Mouse (Mus musculus) heart, postnatal 0 days (tissue): Measurements from ENCODE around the gene Efcab3. TPM values are rescaled to one million over a fixed set of nuclear protein-coding genes. Genes with fewer than 3 reads are reported as not detected.

Experiments
- ATAC-seq: fragments of 200-750 bp; cut with Nextera tagmentation; 2 replicates; pipeline ENCODE4 v1.8.0; 2017; ENCODE audit warnings: low read depth, moderate number of reproducible peaks, moderate library complexity; ENCODE audit not compliant: insufficient read depth
- DNase-seq: peaks from one replicate; pipeline ENCODE4 v3.0.0-alpha.2; 2016; ENCODE audit warnings: low spot score
- H3K27ac ChIP-seq: fragments of 300-500 bp; sonication (generic); 2 replicates; pipeline ENCODE4 v1.5.1; 2014; ENCODE audit warnings: low read depth, mild to moderate bottlenecking
- H3K27me3 ChIP-seq: fragments of 300-500 bp; sonication (generic); 2 replicates; pipeline ENCODE4 v1.6.1; 2014; ENCODE audit warnings: low read length, mixed read lengths; ENCODE audit not compliant: control insufficient read depth, insufficient read depth
- H3K36me3 ChIP-seq: fragments of 300-500 bp; sonication (generic); replicated peaks from 2 replicates; pipeline ENCODE4 v1.6.1; 2014; ENCODE audit warnings: low read length, mixed read lengths; ENCODE audit not compliant: control insufficient read depth, insufficient read depth
- H3K4me1 ChIP-seq: fragments of 300-500 bp; sonication (generic); 2 replicates; pipeline ENCODE4 v1.6.1; 2014; ENCODE audit warnings: antibody characterized with exemption; ENCODE audit not compliant: control insufficient read depth, insufficient read depth
- H3K4me2 ChIP-seq: fragments of 300-500 bp; sonication (generic); 2 replicates; pipeline ENCODE4 v1.6.1; 2014; ENCODE audit warnings: low read depth, mild to moderate bottlenecking, low read length, moderate library complexity
- H3K4me3 ChIP-seq: fragments of 300-500 bp; sonication (generic); 2 replicates; pipeline ENCODE4 v1.5.1; 2014; ENCODE audit warnings: low read depth, low read length
- H3K9ac ChIP-seq: fragments of 300-500 bp; sonication (generic); replicated peaks from 2 replicates; pipeline ENCODE4 v1.6.1; 2014; ENCODE audit warnings: low read depth, low read length, mixed read lengths
- H3K9me3 ChIP-seq: fragments of 300-500 bp; sonication (generic); replicated peaks from 2 replicates; pipeline ENCODE4 v1.6.1; 2016; ENCODE audit warnings: low read length; ENCODE audit not compliant: control insufficient read depth
- CTCF ChIP-seq: IDR thresholded peaks from 2 replicates; pipeline ENCODE4 v1.5.1; 2016; ENCODE audit warnings: antibody characterized with exemption, control low read depth, low read depth
- EP300 ChIP-seq: IDR thresholded peaks from 2 replicates; pipeline ENCODE4 v1.6.1; 2016; ENCODE audit warnings: antibody characterized with exemption, low read depth
- WGBS: fragments of 180-500 bp; shearing (Covaris S2); extraction: QIAGEN DNeasy Blood & Tissue Kit; methylation state at CpG from one replicate; pipeline ENCODE4 v1.1.7; 2014; 5-methylcytosine and 5-hydroxymethylcytosine counted together
- polyA plus RNA-seq: library from polyadenylated mRNA; unstranded; fragments of >200 nt; fragmentation: Nextera tagmentation; extraction: Ambion mirVana; gene quantifications from 2 replicates; pipeline ENCODE4 v1.2.1, GENCODE M21; 2015
- total RNA-seq: library from RNA; depleted of rRNA; stranded (reverse); fragments of >200 nt; gene quantifications from 2 replicates; pipeline ENCODE4 v1.2.3, GENCODE M21; 2014; ENCODE audit warnings: low replicate concordance; rRNA removed

The Efcab3 gene
- total and polyA plus RNA-seq, 2 experiments from 2014 or later, result not detected

DNA sequence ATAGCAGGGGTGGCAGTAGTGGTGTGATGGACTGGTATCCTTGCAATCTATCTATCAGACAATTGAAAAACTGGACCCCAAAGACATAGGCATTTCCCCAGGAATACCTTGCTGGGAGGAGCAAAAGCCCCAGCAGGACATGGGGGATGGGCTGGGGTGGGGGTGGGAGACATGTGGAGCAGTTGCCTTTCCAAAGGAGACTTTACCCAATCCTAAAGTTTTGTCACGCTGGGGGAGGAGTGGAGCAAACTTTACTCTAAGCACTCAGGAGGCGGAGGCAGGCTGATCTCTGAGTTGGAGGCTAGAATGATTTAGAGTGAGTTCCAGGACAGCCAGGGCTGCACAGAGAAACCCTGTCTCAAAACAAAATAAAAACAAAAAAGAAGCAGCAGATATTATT is 98.0 kb downstream of the Efcab3 start:
- H3K4me2 ChIP-seq, result no peak overlapping the region
- no peak overlapping the region for H3K9ac ChIP-seq
- TF ChIP-seq CTCF (no peak), EP300 (no peak)
- no peak for DNase-seq
- no peaks in the 10 kb centered on the region for H3K27me3 ChIP-seq
- ATAC-seq, result no peak
- no peak overlapping the region for H3K27ac ChIP-seq
- WGBS, result 92% methylated on average over 2 of the region's 2 CpGs
- no peaks in the 10 kb centered on the region; the same call in 1 of the 2 replicates for H3K4me1 ChIP-seq
- H3K36me3 ChIP-seq, result no peaks in the 10 kb centered on the region
- H3K9me3 ChIP-seq, result peaks cover 20% of the 10 kb centered on the region; the same call in 1 of the 2 replicates
- H3K4me3 ChIP-seq, result no peak overlapping the region

DNA sequence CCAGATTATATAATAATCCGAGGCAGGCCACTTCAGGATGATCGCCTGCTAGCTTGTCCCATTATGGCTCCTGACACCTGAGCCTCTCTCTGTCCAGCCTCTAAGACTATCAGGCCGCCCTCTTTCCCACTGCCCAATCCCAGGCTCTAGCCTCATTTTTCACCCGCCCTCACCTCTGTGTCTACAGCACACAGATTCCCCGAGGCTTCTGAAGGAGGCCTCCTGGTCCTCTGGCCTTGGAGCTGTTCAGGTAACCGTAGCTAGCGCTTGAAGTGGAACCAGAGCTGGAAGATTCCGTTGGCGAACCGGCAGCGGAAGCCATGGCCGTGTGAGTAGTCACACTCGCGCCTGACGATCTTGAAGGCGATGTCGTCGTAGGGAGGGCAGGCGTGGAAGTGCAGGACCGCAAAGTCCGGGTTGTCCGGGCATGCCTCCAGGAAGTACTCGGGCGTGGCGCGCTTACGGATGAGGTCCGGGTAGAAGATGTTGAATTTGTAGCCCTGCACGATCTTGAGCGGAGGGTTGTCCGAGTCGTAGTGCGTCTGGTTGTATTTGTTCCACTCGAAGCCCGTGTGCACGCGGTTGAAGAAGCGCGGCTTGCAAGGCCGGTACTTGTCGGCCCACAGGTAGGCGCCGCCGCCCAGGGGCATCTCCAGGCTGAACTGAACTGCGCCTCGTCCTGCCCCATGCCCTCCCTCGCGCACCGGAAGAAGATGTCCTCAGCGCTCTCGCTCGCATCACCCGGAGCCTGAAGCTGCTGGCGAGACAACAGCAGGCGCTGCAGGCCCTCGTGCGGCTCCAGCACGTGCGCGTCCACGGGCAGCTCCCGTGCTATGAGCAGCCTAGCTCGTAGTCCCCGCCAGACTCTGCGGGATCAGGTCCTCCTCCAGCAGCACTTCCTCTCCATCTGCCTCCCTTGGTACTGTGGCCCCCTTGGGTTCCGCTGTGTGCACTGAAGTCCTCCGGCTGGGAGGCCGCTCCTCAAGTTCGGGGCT is 101.4 kb downstream of the Efcab3 start:
- Histone ChIP-seq H3K9ac (no peak overlapping the region), H3K27ac (no peak overlapping the region), H3K9me3 (peaks cover 20% of the 10 kb centered on the region; the same call in 1 of the 2 replicates), H3K4me3 (no peak overlapping the region), H3K27me3 (no peaks in the 10 kb centered on the region), H3K4me2 (no peak overlapping the region), H3K4me1 (no peaks in the 10 kb centered on the region), H3K36me3 (no peaks in the 10 kb centered on the region)
- ATAC-seq (no peak; the same call in 1 of the 2 replicates), DNase-seq (no peak)
- 75% methylated on average over 69 of the region's 69 CpGs for WGBS
- TF ChIP-seq CTCF (no peak), EP300 (no peak)

DNA sequence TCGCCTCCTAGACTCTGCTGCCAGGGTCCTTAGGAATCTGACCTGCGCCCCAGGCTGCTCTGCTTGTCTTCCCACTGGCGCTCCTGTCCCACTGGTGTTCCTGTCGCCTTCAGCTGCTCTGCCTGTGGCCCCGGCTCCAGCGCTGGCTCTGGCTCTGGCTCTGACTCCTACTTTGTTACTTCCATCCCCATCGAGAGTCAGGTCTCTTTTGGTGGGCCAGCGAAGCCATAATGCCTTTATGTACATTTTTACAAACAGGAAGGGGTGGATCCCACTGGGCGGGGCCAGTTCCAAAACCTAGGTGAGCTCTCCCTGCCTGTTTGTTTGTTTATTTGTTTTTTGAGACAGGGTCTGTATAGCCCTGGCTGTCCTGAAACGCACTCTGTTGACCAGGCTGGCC is 103.4 kb downstream of the Efcab3 start:
- H3K4me3 ChIP-seq, result no peak overlapping the region
- peaks cover 20% of the 10 kb centered on the region; the same call in 1 of the 2 replicates for H3K9me3 ChIP-seq
- no peak for TF ChIP-seq EP300
- no peaks in the 10 kb centered on the region for H3K4me1 ChIP-seq
- ATAC-seq (no peak), DNase-seq (no peak)
- H3K27ac ChIP-seq, result no peak overlapping the region
- H3K4me2 ChIP-seq, result no peak overlapping the region
- H3K9ac ChIP-seq, result no peak overlapping the region
- H3K36me3 ChIP-seq, result no peaks in the 10 kb centered on the region
- WGBS, result 84% methylated on average over 10 of the region's 10 CpGs
- H3K27me3 ChIP-seq, result no peaks in the 10 kb centered on the region

Other genes starting within 250 kb of the Efcab3 start
- gene Mettl2, start 62.8 kb downstream of the Efcab3 start, total RNA-seq, result 15.5 and 20.2 TPM in 2 replicates
- gene Mettl2, start 62.8 kb downstream of the Efcab3 start, polyA plus RNA-seq, result 13.3 and 14.9 TPM in 2 replicates
- gene Gm10842, start 83.3 kb downstream of the Efcab3 start, total RNA-seq, result not detected in 2 replicates
- not detected in 2 replicates for gene Gm10842, start 83.3 kb downstream of the Efcab3 start, polyA plus RNA-seq
- 22.5 and 50.4 TPM in 2 replicates for gene Tlk2, start 115.2 kb downstream of the Efcab3 start, total RNA-seq
- 10.7 and 10.9 TPM in 2 replicates for gene Tlk2, start 115.2 kb downstream of the Efcab3 start, polyA plus RNA-seq
- 22.6 and 32.2 TPM in 2 replicates for gene Mrc2, start 229.1 kb downstream of the Efcab3 start, total RNA-seq
- gene Mrc2, start 229.1 kb downstream of the Efcab3 start, polyA plus RNA-seq, result 3.0 and 3.1 TPM in 2 replicates